Mouse (Mus musculus): Measurements from ENCODE around the gene Olfr1141.

The Olfr1141 gene

DNA sequence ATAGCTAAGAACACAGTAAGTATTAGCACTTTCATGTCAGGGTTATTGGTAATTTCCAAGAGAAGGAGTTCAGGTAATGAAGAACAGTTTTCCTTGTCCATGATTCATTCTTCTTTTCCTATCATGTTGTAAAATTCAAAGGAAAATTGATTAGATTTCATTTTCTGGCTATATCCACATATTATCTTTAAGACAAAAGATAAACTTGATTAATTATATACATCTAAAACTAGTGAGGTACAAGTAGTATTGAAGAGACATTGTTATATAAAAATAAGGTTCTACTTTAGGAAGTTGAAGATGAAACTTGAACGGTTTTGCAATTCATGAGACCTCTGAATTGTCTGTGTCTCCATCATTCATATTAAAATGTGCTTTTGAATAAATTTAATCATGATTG, at the start of gene Olfr1141:
Gene Olfr1141, minus strand, starts transcription at position 101 of the 400 bp plus-strand sequence.
- DNase-seq (ENCODE audit: low spot score in 2 of 2), result no peak

DNA sequence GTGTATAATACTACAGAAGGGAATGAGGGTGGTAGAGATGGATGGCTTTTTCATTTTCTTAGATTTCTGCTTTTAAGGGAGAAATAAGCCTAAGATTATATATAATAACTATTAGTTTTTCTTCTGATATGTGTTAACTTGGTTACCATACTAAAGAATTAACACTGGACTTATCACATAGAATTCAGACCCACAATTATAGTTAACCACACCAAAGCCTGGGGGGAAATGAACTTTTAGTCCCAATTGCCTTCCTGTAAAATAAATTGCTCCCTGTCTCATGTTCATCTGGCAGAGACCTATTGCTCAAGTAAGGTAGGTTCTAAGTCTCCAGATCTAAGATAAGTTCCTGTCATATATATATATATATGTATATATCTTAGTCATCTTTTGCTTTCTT, 46.5 kb upstream of the Olfr1141 start, which contains the start of gene Olfr1143:
Gene Olfr1143, plus strand, starts transcription at position 301 of the 400 bp plus-strand sequence.
- no peak for DNase-seq (ENCODE audit: low spot score in 2 of 2)

DNA sequence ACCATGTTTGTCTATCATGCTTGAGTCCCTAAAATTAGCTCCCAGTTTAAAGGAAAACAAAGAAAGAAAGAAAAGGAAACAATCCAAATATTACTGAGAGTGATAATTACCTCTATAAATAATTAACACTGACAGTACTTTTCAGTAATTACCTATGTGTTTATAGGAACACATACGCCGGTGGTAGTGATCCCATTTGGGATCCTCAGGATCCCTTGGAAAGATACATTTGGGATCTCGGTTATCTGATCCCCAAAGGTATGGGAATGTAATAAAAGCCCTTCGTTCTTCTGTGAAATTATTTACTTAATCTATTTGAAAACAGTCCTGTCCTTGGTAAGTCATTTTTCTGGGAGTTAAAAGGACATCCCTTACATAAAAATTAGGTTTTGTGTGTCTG, 25.4 kb upstream of the Olfr1141 start, which contains the start of gene Olfr152:
Gene Olfr152, plus strand, starts transcription at position 301 of the 400 bp plus-strand sequence.
- DNase-seq (ENCODE audit: low spot score in 2 of 2), result no peak

DNA sequence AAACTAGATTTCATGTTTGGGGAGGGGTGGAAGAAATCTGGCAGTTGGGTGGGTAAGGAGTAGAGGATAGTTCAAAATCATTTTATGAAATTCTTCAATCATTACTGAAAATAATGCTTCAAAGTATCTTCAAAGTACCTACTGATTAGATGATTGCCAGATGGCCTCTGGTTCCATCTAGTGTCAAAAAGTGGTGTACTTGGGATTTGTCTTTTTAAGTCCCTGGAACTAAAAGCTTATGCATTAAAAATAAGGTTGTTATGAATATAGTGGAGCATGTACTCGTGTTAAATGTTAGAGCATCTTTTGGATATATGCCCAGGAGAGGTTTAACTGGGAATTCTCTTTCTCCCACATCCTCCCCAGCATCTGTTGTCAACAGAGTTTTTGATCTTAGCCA, 22.4 kb upstream of the Olfr1141 start:
- DNase-seq (ENCODE audit: low spot score in 2 of 2), result no peak

DNA sequence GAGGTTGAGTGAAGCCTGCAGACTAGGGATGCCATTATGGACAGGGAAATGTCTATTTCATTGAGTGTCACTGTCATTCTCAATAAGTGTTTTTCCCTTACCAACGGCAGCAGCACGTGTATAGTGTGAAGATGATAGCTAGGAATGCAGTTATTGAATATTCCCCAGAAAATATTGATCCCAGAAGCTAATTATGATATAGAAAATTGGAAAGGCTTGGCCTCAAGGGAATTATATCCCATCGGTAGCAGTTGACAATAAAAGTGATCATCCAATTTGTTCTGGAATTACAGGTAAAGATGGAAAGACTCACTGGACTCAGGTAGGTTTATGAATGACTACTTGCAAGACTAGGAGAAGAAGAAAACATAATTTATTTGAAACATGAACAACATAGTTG, 10.3 kb downstream of the Olfr1141 start, which contains the start of gene Olfr1140:
Gene Olfr1140, plus strand, starts transcription at position 301 of the 400 bp plus-strand sequence.
- no peak for DNase-seq (ENCODE audit: low spot score in 2 of 2)

DNA sequence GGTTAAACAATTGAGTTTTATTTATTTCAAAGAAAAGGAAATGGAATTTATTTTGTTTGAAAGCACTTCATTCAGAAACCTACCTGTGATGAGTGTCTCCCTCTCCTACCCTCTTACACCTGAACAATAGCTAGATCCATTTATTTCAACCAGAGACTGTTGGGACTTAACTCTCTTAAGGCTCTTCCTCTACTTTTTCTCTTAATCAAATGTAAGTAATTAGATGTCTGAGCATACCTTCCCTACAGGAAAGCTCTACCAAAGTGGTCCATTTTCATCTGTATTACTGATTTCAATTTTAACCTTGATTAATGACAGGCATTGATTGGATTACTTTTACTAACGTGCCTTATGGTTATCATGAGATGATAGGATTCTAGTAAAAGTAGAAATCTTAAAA, 13.9 kb downstream of the Olfr1141 start, which contains the start of gene Olfr1138:
Gene Olfr1138, minus strand, starts transcription at position 101 of the 400 bp plus-strand sequence.
- DNase-seq (ENCODE audit: low spot score in 2 of 2), result no peak

DNA sequence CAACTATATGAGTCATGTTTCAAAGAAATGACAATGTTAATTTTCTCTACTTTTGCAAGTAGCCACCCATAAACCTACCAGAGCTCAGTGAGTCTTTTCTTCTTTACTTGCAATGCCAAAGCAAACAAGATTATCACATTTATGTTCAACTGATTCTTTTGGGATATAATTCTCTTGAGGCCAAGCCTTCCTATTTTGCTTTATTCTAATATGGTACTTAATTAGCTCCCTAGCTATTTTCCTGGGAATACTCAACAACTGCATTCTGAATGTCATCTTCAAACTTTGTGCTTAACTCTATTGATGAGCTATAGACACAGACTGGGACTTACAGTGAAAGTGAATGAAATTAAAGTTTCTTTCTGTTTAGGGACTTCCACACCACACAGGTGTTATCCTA, 40.7 kb downstream of the Olfr1141 start, which contains the start of gene Olfr1137:
Gene Olfr1137, minus strand, starts transcription at position 101 of the 400 bp plus-strand sequence.
- DNase-seq (ENCODE audit: low spot score in 2 of 2), result no peak

Measured in frontal cortex, postnatal 25 days (tissue).